Mouse (Mus musculus): ENCODE data around the gene Lnx2.

Gene Lnx2

DNA sequence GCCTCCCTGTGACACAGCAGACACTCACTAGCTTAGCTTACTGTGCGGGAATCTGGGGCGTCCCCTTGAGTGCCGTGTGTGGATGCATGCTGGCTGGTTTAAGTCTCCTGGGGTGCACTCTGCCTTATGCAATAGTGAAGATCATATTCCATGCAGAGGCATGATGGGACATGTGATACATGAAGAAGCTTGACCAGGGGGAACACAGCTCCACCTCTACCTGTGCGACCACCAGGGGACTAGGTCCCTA is 24.2 kb downstream of the Lnx2 start:
- no peak for DNase-seq (ENCODE audit: low spot score in 2 of 2)

- no peak for DNase-seq (ENCODE audit: low spot score in 2 of 2)
Observed at GRCm38 (mm10) chr5:147051500-147052308, 24.7 kb downstream of the Lnx2 start.

DNA sequence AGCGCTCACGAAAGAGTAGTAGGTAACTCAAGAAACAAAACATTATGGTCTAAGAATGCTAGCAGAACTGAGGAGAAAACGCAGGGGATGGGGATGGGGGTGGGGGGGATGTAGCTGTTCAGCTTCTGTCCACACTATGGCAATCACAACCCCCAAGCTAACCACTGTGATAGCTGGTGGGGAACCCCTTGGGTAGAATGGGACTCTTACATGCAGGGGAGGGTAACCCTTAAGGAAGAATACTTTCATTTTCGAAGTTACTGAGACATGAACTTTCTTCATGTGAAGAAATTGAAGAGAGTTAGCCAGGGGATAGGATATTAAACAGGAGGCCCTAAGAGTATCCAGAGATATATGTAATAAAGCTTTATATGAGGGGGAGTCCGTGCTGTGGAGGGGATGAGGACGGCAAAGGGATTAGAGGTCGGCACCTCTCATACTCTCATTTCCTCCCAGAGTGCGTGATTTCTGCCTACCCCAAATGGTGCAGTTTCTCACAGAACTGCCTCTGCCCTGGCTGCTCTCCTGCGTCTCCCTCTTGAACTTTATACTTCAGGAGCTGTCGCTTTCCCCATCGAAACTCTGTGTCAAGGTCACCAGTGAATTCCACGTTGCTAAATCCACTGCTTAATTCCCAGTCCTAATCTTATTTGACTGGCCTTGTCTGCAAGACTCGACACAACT is 25.4 kb downstream of the Lnx2 start:
- no peak for DNase-seq (ENCODE audit: low spot score in 2 of 2)

GRCm38 (mm10) chr5:147049544-147050209 is 26.7 kb downstream of the Lnx2 start:
- DNase-seq (ENCODE audit: low spot score in 2 of 2): no peak

GRCm38 (mm10) chr5:147045929-147046328 is 30.5 kb downstream of the Lnx2 start:
- no peak for DNase-seq (ENCODE audit: low spot score in 2 of 2)

DNA sequence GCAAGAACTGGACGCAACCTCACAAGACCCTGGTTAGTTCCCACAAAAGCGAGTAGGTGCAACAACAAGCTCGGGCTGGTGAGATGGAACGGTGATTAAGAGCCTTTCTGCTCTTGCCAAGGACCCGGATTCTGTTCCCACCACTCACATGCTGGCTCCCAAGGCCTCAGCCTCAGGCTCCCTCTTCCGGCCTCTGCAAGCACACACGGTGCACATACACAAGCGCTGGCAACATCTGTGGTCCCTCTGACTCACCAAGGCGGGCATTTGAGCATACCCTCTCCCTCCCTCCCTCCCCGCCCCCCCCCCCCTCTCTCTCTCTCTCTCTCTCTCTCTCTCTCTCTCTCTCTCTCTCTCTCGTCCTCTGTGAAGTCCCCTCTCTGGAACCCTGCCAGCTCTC is 31.1 kb downstream of the Lnx2 start:
- DNase-seq (ENCODE audit: low spot score in 2 of 2): no peak

DNA sequence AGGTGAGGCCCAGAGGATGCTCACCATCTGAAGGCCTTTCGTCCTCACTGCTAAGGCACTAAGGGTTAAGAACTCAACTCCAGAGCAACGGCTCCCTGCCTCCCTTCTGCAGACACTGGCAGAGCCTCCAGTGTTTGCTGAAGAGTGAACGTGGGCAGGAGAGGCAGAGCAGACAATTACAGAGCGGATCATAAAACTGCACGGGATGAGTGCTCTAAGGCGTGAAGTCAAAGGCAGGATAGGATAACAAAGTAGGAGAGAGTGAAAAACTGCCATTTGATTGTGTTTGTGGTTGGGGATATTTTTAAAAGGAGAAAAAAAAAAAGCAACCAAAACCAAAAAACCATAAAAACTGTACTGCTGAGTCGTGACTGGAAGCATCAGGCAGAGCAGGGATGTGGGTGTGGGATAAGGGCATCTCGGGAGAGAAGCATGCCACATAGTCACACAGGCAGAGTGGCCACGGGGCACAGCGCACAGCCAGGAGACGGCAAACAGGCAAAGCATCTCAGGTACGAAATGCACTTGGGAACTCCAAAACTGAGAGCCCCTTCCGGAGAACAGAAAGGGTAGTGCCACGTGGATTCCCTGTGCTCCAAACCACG is 33.0 kb downstream of the Lnx2 start:
- peak in 1 of 2 experiments; percentile 47 for DNase-seq (ENCODE audit: low spot score in 2 of 2)

- no peak for DNase-seq (ENCODE audit: low spot score in 2 of 2)
Observed at GRCm38 (mm10) chr5:147041965-147042937, 34.1 kb downstream of the Lnx2 start.

GRCm38 (mm10) chr5:147039394-147039793 is 37.0 kb downstream of the Lnx2 start:
- DNase-seq (ENCODE audit: low spot score in 2 of 2): no peak

GRCm38 (mm10) chr5:147037601-147038000 is 38.8 kb downstream of the Lnx2 start:
- DNase-seq (ENCODE audit: low spot score in 2 of 2): no peak

DNA sequence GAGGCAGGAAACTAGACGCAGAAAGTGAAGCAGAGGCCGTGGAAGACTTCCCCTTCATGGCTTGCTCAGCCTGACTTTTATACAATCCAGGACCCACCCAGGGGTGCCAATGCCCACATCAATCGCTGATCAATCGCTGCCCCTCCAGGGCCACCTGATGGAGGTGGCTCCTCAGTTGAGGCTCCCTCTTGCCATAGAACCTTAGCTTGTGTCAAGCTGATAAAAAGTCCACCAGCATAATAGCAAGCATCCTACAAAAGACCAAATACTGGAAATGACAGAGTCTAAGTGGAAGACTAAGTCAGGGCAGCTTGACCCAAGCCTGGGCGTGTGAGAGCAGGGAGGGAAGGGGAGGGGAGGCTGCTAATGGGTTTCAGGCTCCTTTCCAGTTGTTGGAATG is 39.7 kb downstream of the Lnx2 start:
- DNase-seq (ENCODE audit: low spot score in 2 of 2): no peak

DNA sequence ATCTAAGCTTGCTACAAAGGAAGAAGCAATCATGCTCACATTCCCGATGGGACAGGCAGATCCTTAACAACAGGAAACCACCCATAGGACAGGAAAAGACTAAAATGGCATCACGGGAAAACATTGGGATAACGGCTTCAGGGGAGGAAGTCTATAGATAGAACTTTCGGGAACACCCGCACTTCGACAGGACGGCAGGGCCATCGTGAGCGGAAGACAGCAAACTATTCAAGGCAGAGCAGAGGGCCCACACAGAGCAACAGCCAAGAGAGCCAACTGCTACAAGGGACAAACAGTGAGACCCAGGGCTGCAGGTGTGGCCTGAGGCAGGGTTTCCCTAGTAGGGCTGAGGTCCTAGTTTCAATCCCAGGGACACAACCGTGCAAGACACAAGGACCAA is 40.4 kb downstream of the Lnx2 start:
- no peak for DNase-seq (ENCODE audit: low spot score in 2 of 2)

- no peak for DNase-seq (ENCODE audit: low spot score in 2 of 2)
Observed at GRCm38 (mm10) chr5:147035301-147035700, 41.1 kb downstream of the Lnx2 start.

DNA sequence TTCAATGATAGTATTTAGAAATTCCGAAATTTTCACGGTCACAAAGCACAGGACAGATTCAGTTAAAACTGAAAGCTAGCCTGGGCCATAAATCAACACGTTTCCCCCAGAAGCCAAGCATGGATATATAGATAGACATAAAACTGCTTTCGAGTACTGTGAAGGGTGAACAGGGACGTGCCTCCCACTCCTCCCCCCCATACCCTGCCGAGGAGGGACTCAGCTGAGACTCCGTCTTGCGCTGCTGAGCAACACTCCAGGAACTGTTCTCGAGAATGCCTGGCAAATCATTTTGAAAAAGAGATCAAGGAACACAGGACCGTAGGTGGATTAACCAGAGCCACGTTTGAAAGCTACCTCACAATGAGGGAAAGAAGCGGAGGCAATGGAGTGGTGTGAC is 42.1 kb downstream of the Lnx2 start:
- DNase-seq (ENCODE audit: low spot score in 2 of 2): no peak

GRCm38 (mm10) chr5:147033155-147033554 is 43.2 kb downstream of the Lnx2 start:
- no peak for DNase-seq (ENCODE audit: low spot score in 2 of 2)

DNA sequence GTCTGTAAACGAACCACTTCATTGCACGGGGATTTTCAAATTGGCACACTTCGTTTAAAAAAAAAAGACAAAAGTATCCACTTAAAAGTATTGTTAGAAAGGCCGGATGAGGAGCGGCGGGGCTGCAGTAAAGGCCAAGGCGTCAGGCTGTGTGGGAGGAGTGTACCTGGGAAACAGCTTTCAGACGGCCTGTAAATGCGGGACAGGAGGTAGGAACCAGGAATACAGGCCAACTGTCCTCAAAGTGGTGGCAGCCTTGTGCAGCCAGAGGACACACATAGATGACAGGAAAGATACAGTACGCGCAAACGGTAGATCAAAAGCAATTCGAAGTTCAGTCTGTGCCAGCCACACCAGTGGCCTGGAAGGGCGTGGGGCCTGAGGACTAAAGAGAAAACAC is 45.1 kb downstream of the Lnx2 start:
- DNase-seq (ENCODE audit: low spot score in 2 of 2): no peak

- DNase-seq (ENCODE audit: low spot score in 2 of 2): no peak
Observed at GRCm38 (mm10) chr5:147024331-147025034, 51.9 kb downstream of the Lnx2 start.

DNA sequence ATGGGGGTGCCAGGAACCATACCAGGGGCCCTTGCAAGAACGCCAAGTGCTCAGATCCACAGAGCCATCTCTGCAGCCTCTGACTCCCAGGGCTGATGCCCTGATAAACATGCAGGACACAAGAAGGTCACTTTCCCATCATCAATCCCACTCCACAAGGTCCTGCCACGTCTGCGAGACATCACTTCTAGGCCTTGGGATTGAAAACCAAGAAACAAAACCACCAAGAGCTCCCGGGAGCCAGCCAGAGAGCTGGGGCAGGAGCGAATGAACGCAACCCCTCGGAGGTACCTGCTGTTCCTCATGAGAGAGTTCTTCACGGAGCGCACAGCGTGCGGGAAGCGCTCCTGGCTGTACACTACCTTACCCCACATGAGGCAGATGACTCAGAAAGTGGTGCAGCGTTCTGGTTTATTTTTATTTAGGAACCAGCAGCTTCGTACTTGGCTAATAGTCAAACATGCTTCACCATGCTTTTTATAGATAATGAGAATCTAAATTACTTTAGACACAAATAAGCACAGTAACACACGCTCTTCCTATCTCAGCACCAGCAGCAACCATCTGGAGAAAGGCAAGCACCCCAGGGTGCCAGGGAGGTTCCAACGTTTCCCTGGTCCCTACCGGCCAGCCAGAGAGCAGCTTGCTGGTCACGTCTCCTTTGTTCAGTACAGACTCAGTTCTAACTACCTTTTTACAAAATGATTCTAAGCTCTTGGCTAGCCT is 53.0 kb downstream of the Lnx2 start:
- no peak for DNase-seq (ENCODE audit: low spot score in 2 of 2)

DNA sequence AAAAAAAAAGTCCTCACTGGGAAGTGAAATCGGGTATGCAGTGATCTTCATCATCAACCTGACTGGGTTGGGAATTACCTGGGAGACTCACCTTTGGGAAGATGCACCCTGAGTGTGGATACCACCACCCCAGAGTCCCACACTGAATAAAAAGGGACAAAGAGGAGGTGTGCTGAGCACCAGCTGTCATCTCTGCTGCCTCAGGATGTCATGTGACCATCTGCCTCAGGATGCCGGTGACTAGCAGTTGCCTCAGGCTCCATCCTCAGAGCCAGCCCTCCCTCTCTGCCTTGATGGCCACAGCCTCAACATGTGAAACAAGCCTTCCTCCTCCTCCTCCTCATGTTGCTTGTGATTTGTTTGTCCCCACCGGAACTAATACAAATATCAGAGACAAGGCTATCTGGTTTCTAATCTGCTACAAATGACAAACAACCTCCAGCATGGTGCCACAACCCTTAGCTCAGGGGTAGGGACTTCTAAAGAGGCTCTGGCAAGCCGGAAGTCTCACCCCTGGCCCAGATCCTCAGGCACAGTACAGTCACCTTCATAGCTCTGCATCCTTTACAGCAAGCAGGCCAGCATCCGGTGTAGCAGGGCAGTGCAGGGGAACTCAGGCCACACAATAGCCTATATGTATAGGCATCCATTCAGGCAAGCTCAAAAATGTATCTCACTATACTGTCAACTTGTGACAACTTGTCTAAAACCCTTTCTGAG is 54.7 kb downstream of the Lnx2 start:
- DNase-seq (ENCODE audit: low spot score in 2 of 2): peak in 1 of 2 experiments; percentile 26
